Mouse (Mus musculus): ENCODE data around the gene Gm20929. TPM values are rescaled to one million over a fixed set of nuclear protein-coding genes. Genes with fewer than 3 reads are reported as not detected.

The Gm20929 gene
- not detected for polyA plus RNA-seq (2014; fragmentation: Illumina TruSeq; extraction: RNeasy Lipid Tissue Mini Kit (QIAGEN cat#74804); ENCODE audit: low replicate concordance)

DNA sequence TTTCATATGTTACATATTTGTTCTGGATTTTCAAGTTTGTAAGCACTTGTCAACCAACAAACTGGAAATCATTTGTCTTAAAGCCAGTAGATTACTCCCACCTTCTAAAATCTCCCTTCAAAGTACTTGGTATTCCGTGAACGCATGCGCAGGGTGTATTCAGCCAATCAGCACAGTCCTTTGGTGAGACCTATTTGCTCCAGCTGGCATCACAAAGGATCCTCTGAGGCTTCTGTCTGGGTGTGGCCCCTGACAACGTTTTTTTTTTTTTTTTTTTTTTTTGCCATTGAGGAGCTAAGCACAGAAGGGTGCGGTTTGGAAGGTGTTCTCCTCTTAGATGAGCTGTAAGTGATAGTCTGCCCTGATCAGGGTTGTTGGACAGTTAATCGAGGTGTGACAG is at the start of gene Gm20929:
Gene Gm20929 (plus strand): TSS at position 301 of the 400 bp plus-strand sequence.

